Mouse (Mus musculus) T-cell, adult 2 months (primary cell): Measurements from ENCODE around the gene Gmnn.
A peak's percentile ranks its signal among the peaks of the same experiment; 100 is the strongest.
"Not testable (repeated sequence)": the region's sequence is repeated elsewhere in the genome, so short reads cannot be mapped to it uniquely, and the experiment has no call there.

Experiments
- DNase-seq: peaks from one replicate; pipeline ENCODE4 v3.0.0; 2022; ENCODE audit warnings: low spot score

The Gmnn gene

DNA sequence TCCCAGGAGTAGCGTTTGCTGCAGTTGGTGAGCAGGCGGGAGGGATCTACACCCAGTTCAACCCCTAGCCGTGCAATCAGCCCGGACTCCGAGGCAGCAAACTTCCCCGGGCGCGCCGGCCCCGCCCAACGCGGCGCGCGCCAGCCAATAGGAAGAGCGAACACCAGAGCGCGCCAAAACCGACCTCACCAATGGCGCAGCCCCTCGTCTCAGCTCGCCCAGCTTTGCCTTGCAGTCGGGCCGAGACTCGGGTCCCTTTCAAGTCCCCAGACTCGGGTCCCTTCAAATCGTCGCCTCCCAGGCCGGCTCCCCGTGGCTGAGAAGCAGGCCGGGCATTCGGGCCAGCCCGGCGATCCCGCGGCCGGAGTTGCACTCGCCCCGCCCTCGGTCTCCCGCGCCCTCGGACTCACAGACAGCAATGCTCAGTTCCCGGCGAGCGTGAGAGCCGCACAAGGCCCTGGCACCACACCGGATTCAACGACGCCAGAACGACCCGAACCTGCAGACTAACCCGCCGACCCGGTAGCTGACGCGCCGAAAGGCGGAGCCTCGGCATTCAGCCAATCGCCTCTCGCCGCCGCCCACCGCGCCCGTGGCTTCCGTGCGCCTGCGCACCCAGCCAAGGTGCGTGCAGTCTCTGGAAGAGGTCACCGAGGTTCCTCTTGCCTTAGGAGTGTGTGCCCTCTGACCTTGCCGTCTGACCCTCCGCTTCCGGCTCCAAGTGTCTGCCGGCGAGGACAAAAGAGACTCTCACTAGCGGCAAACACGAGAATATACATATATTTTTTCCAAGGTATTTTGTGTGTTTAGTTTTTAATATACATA lies at the start of gene Gmnn:
Gmnn (minus strand) TSS at position 521 of the 825 bp plus-strand sequence.
- DNase-seq: peak; percentile 92

DNA sequence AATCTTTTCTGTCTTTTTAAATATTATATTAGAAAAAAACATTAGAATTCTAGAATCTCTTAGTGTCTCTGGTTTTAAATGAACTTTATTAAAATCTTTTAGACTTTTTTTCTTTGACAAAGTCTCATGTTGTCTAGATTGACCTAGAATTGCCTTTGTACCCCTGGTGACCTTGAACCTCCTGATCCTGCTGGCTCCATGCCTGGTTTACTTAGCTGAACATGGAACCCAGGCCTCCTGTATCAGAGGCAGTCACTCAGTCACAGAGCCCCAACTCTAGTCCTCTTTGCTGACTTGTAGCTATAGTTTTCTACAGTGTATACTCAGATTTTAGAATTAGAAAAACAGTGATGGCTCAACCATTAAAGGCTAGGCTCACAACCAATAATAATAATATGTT lies 44.4 kb upstream of the Gmnn start:
- no peak for DNase-seq

DNA sequence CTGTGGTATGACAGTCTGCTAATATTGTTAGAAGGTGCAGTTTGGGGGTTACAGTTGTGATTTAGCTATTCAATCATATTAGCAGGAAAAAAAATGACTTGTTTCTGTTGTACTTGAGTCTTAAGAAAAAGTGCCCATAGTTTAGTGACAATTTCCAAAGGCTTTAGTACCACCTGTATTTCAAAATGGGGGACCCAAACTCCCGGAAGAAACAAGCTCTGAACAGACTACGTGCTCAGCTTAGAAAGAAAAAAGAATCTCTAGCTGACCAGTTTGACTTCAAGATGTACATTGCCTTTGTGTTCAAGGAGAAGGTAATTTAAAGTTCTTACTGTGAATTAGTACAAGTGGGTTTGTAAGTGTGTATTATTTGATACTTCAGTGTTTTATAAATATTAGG lies 41.5 kb upstream of the Gmnn start:
- no peak for DNase-seq

DNA sequence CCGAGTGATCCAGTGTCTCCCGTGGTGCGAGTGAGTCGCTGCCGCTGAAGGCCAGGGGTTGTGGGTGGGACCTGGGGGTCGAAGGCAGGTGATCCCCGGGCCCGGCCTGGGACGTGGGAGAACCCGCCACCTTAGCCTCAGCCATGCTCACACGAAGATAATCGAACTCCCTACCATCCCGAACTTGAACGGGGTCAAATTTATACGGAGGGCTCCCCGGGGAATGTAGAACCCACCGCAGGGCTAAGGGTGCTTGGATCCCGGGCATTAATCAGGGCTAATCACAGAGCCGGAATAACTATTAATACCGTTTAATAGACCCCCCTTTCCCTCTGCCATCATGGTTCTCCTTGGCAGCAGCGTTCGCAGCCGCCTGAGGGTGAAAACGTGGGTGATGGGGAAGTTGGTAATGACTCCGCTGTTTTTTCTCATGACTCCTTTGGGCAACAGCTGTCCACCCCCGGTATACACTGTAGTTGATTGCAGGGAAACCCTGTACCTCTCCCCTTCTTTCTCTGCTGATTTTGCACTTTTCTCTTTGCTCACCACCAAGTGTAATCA lies 40.5 kb upstream of the Gmnn start:
- DNase-seq: peak; percentile 30

DNA sequence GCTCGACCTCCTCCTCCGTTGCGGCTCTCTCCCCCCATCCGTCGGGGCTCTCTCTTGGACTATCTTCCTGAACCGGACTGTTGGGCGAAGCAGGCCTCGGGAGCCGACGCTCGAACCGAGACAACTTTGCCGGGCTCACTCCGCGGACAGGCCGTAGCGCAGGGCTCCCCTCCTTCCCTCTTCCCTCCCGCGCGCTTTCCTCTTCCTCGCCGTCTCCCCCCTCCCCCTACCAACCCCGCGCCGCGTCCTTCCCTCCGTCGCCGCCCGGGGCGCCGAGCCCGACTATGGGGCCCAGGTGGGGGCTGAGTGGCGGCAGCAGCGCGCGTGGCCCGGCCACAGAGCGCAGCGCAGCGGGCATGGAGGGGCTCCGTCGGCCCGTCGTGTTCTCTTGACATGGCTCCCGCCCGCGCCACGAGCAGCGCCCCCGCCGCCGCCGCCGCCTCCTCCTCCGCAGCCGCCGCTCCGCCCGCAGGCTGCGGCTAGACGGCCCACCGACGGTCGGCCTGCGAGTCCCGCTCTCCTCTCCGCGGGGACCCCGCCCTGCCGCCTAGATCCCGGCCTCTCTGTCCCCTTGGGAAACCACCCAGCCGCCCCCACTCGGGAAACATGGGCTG lies 39.7 kb upstream of the Gmnn start, which contains the start of gene BC005537:
BC005537 (plus strand) TSS at position 350 of the 614 bp plus-strand sequence.
- DNase-seq: peak; percentile 70

DNA sequence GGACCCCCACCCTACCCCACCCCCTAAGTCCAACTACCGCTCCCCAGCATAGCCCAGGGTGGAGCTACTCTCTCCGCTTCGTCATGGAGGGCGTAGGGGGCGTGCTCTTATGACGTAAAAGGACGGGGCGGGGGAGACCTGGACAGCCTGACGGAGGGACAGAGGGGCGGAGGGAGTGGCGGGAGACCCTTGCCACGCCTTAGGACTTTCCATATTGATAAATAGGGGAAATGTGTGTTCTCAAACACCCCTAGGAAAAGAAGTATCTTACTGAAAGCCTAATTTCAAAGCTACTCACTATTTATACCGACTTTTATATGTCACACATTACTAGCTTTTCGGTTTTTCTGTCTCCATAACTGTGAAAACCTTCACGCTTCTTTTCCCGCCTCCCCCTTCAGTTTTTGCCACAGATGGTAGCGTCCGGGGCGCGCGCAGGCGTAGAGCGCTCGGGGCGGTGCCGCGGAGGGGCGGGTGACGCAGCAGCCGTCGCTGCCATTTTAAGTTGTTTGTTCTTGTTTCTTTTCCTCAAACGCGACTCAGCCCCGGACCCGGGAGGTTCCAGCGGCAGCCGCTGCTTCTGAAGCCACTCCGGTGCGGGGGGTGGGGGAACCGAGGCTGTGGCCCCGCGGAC lies 39.1 kb upstream of the Gmnn start:
- peak; percentile 98 for DNase-seq

DNA sequence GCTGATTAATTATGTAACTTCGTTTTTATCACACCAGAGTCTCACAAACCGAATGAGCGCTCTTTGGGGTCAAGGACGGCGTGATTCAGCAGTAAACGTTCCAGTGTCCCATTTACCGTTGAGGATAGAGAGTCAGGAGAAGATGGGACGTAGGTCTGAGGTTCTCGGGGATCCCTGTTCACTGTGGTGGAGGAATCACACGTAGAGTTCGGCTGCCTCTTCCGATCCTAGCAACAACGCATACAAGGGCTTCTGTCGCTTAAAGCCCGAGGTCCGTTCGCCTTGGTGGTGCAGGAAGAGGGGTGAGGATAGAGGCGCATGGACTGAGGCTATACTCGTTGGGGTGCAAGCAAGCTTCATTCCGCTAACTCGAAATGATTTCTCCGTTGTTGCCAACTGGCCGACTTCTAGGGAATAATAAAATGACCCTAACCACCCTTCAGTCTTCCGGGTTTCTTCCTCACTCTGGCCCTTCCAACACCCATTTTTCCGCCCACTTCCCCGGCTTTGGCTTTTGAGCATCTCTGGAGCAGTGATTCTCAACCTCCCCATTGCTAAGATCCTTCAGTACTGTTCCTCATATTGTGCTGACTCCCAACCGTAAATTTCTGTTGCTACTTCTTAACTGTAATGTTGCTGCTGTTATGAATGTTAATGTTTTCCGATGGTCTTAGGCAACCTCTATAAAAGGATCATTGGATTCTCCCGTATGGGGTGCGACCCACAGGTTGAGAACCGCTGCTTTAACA lies 38.4 kb upstream of the Gmnn start:
- peak; percentile 27 for DNase-seq

DNA sequence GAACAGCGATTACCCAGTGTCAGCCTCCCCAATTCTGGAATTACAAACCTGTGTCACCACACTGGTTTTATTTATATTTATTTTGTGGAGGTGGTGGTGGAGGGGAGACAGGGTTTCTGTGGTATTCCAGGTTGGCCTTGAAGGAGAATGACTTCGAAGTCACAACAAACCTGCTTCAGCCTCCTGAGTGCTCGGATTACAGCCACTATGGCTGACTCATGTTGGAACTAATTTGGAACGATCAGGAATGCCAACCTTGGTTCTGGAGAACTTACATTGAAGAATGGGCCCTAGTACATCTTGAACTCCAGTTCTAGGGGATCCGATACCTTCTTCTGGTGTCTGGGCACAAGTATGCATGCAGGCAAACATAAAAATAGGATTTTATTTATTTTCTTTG lies 37.7 kb upstream of the Gmnn start:
- DNase-seq: no peak

DNA sequence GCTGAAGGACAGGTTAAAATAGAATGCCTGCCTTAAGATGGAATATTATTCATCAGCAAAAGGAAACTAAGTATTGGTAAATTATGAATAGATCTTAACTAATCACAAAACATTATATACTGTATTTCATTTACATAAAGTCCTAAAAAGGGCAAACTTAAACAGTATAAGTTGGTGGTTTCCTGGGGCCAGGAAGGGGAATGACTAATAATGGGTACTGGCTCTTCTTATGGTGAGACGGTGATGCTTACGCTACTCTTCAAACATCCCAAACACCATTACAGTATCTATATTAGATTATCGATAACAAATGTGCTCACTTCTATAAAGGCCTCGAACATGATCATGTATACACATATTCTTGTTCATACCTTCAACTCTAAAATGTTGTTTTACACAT lies 37.0 kb upstream of the Gmnn start:
- DNase-seq: no peak

DNA sequence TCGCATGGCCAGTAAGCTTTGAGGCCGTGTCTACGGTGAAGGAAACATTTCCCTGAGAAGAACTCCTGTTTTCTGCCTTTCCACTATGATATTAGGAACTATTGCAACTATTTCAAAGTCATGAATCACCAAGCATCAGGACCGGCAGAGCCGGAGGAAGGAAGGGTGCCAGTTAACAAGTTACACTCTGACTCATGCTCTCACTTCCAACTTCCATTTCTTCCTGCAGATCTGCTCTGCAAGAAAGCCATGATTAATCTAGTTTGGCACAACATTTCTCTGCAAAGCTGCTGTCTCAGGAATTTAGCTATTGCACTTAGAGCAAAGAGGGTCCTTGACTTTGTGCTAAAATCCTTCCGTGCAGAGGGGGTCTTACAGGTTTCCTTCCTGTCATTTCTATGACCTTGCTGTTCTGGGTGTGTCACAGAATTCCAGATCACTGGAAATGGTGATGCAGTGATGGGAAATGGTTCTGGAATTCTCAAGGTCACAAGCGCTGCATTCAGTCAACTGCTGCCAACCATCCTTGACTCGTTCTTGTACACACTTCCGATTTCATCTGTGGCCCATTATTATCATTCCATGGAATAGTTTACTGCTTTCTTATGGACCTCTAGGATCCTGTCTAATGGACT lies 30.8 kb upstream of the Gmnn start:
- no peak for DNase-seq

DNA sequence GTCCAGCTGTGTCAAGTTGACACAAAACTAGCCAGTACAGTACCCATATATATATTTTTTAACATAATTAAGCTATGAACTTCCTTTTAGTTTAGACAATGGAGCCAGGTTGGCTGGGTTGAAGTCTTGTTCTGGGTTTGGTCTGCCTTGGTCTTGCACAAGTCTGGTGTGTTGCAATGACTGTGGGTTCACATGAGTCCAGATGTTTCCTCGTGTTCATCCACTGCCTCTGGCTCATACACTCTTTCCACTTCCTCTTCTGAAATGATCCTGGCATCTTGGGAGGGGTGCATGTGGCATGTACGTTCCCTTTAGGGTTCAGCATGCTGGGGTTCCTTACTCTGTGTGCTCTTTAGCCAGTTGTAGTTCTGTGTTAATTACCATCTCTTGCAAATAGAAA lies 29.6 kb upstream of the Gmnn start:
- no peak for DNase-seq

DNA sequence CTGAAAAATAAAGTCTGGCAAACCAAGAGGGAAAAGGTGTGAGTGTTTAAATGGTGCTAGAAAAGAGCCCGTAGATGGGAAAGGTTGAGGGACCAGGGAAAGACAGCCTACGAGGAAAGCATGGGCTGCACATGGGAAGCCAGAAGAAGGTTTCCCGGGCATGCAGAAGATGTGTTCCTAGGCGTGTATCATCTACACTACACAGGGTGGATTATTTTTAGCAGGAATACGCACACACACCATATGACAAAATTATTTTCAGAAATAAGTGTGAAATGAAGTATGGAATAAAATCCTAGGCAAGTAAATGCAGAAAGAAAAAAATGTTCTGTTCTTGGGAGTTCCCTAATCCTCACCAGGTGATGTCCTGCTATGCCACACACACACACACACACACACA lies 25.8 kb upstream of the Gmnn start:
- no peak for DNase-seq

DNA sequence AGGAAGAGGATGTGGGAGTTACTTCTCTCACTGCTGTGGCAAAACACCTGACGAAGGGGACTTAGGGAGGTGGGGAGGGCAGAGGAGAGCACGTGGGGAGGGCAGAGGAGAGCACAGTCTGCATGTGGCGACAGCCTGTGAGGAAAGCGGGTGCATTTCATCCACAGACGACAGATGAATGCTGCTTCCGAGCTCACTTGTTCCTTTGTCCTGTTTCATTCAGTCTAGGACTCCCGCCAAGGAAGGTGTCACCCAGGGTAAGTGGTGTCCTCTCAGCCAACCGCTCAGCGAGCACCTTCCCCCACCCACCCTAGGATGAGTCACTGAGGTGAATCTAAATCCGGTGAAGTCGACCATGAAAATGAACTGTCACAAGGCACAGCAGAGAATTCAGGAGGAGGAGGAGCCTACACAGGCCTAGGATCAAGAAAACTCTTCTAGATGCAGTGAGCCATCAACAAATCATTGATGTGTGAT lies 24.3 kb upstream of the Gmnn start:
- peak; percentile 82 for DNase-seq

DNA sequence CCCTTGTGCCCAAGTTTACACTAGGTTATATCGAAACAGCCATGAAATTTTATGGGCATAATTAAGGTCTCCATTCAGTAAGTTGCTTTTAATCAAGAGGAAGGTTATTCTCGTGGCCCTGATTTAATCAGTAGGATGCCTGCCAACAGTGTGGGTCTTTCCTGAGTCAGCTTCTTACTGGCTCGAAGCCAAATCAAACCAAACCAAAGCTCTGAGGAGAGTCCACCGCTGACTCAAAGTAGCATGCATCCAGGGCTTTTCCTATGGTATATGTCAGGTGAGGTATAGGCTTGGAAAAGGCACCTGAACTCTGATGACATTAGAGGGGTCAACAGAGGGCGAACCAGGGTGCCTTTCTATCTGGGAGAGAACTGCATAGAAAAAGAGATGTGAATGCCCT lies 20.2 kb upstream of the Gmnn start:
- DNase-seq: no peak

DNA sequence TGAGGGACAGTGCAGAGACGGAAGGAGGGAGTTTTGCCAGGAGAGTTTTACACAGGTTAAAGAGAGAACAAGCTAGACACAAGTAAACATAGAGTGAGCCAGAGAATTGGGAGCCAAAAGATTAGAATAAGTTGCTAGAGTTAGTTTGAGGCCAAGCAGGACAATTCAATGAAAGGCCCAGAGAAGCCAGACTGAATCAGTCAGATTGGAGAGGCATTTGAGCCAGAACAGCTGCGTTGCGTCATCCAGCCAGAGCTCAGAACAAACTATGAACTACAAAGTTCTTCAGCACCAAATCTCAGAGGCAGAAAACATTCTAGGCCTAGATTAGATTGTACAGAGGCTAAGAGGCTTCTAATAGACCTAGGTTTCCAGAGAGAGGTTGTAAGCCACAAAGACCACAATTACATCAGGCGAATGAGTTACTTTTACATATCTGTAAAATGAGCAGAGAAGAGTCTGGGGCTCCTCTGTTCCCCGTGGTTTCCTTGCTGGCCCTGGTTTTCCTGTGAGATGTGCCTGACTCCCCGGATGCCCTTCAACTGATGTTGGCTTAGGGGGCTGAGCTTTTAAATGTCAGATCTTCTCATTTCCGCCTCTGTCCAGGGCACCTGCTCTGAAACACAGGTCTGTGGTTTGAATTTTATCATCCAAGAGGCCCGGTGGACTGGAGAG lies 17.1 kb upstream of the Gmnn start:
- peak; percentile 56 for DNase-seq

DNA sequence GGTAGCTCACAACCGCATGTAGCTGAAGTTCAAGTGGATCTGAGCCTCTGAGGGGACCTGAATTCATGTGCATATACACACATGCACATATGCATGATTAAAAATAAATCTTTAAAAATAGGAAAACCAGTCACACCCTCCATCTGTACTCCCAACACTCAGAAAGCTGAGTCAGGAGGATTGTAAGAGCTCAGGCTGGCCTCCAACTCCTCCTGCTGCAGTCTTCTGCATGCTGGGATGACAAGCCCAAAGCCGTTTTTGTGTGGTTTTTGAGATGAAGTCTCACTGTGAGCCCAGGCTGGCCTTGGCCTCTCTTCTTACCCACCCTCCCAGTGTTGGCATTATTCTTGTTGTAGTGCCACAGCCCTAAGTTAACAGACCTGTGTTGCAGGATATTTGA lies 16.3 kb upstream of the Gmnn start:
- DNase-seq: no peak

DNA sequence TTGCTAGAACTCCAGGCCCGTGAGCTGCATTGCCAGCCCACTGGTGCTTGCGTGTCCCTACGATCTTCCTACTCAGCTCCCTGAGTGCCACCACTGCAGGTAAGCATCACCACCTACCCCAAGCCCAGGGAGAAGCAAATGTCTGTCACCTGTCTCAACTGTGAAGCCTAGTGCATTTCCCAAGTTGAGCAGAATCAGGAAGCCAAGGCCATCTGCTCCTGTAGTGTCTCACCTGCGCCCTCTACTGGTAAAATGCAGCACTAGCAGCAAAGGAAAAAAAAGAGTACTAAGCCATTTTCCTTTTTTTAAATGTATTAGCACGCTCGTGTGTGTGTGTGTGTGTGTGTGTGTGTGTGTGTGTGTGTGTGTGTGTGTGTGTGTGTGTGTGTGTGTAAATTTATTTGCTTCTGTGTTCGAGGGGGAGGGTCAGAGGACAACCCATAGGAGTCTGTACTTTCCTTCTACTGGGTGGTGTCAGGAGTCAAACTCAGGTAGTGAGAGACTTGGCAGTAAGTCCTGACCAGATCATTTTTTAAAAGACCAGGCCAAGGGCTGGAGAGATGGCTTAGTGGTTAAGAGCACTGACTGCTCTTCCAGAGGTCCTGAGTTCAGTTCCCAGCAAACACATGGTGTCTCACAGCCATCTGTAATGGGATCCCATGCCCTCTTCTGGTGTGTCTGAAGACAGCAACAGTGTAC lies 14.6 kb upstream of the Gmnn start:
- DNase-seq: peak; percentile 67

DNA sequence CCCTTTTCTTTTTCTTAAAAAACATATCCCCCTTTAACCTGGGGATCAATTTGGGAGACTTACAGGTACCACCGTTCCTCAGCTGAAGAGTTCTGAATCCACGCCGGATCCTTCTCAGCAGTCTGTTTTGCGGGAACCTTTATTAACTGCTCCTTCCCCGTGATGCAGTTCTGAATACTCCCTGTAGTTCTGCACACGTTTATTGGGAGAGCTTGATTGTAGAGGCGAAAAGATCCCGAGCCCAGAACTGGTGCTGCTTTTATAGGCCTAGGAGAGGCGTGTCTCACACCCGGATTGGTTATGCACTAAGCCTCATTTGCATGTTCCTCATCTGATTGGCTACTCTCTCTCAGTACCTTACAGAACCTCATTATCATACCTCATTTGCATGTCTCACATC lies 9.8 kb upstream of the Gmnn start:
- DNase-seq: not testable (repeated sequence)

DNA sequence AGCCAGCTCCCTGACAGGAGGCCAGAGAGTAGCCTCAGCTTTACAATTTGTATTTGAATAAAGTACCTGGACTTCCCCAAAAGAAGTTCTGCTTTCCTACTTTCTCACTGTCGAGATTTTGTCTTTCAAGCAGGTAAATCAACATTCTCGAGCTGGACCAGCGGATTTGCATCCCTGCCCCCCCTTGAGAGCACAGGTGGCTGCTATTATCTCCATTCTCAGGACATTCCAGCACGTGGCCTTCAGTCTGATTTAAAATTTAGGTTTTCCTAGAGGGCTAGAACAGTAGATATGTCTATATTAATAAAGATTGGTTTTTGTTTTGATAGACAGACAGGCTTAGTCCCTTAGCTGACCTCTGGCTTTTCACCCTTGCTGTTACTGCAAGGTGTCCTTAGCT lies 6.1 kb upstream of the Gmnn start:
- DNase-seq: not testable (repeated sequence)

DNA sequence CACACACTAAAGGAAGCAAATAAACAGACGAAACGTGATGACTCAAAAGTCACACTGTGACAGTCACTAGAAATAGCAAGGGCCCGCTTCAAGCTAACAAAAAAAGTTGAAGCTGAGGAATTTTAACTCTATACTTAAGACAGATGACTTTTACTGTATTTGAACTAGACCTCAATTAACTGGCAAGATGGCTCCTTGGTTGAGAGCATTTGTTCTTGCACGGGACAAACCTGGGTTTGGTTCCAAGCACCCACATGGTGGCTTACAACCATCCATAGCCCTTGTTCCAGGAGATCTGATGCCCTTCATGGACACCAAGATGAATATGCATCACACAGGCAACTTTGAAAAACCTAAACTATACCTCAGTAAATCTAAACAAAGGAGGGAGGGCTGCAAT lies 531 bp upstream of the Gmnn start:
- no peak for DNase-seq

DNA sequence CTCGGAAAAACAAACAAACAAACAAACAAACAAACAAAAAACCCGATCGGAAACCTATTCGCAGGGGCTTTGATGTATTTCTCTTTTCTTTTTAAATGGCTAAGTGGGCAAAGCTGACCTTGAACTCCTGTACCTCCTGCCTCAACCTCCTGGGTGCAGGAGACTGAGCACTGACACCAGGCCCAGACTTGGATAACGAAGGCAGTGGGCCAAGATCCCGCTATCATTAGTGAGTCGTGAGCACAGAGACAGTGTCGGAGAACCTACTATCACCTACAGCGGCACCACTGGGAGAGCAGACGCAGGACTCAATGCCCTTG lies 680 bp downstream of the Gmnn start:
- DNase-seq: no peak
